Mouse (Mus musculus) kidney, postnatal 10 days (tissue): Measurements from ENCODE around the gene Slc26a1.

ENCODE experiments used
- DNase-seq: peaks from one replicate; pipeline ENCODE4 v3.0.0; 2021; ENCODE audit warnings: mixed read lengths

Slc26a1 gene

GRCm38 (mm10) chr5:108675251-108675816 lies at the start of gene Slc26a1:
Gene Slc26a1, minus strand, starts transcription at chr5:108675569.
- peak; percentile 54 for DNase-seq

GRCm38 (mm10) chr5:108724006-108724405 lies 48.6 kb upstream of the Slc26a1 start:
- no peak for DNase-seq

- no peak for DNase-seq
Observed at GRCm38 (mm10) chr5:108719761-108720160, 44.4 kb upstream of the Slc26a1 start.

- no peak for DNase-seq
Observed at GRCm38 (mm10) chr5:108718051-108718450, 42.7 kb upstream of the Slc26a1 start.

GRCm38 (mm10) chr5:108715974-108716373 lies 40.6 kb upstream of the Slc26a1 start:
- DNase-seq, result no peak

- DNase-seq, result no peak
Observed at GRCm38 (mm10) chr5:108714149-108714548, 38.8 kb upstream of the Slc26a1 start.

GRCm38 (mm10) chr5:108713691-108714090 lies 38.3 kb upstream of the Slc26a1 start:
- DNase-seq, result no peak

GRCm38 (mm10) chr5:108713096-108713495 lies 37.7 kb upstream of the Slc26a1 start:
- no peak for DNase-seq

- no peak for DNase-seq
Observed at GRCm38 (mm10) chr5:108711968-108712367, 36.6 kb upstream of the Slc26a1 start.

- no peak for DNase-seq
Observed at GRCm38 (mm10) chr5:108708981-108709731, 33.8 kb upstream of the Slc26a1 start.

- DNase-seq, result peak; percentile 41
Observed at GRCm38 (mm10) chr5:108708419-108708818, 33.0 kb upstream of the Slc26a1 start.

GRCm38 (mm10) chr5:108707758-108708157 lies 32.4 kb upstream of the Slc26a1 start:
- no peak for DNase-seq

GRCm38 (mm10) chr5:108703754-108704626 lies 28.6 kb upstream of the Slc26a1 start:
- DNase-seq, result no peak

- DNase-seq, result no peak
Observed at GRCm38 (mm10) chr5:108701341-108702021, 26.1 kb upstream of the Slc26a1 start.

GRCm38 (mm10) chr5:108700346-108700745 lies 25.0 kb upstream of the Slc26a1 start:
- no peak for DNase-seq

GRCm38 (mm10) chr5:108697341-108697753 lies 22.0 kb upstream of the Slc26a1 start:
- DNase-seq, result no peak

GRCm38 (mm10) chr5:108696542-108696941 lies 21.2 kb upstream of the Slc26a1 start:
- DNase-seq, result no peak

GRCm38 (mm10) chr5:108695861-108696260 lies 20.5 kb upstream of the Slc26a1 start:
- DNase-seq, result no peak

- peak; percentile 70 for DNase-seq
Observed at GRCm38 (mm10) chr5:108694352-108695261, 19.2 kb upstream of the Slc26a1 start.

GRCm38 (mm10) chr5:108693872-108694288 lies 18.5 kb upstream of the Slc26a1 start:
- DNase-seq, result peak; percentile 95

- DNase-seq, result peak; percentile 83
Observed at GRCm38 (mm10) chr5:108692271-108692670, 16.9 kb upstream of the Slc26a1 start, which contains the start of gene Fgfrl1. Gene Fgfrl1, plus strand, starts transcription at chr5:108692382.

GRCm38 (mm10) chr5:108691152-108691551 lies 15.8 kb upstream of the Slc26a1 start:
- no peak for DNase-seq
